Mouse (Mus musculus) CH12.LX (cell line): ENCODE measurements at regions not wholly inside any gene's neighbourhood (a gene's known extent, or its start where the extent isn't known, plus 50 kb on each side); places are given as distances from the start of the nearest gene placed in this dataset.

ENCODE experiments used
- BHLHE40 ChIP-seq: IDR thresholded peaks from 2 replicates; pipeline ENCODE4 v1.6.1; 2011; ENCODE audit warnings: mild to moderate bottlenecking, low read depth, low read length, improper control_type of control experiment
- CHD1 ChIP-seq: IDR thresholded peaks from 2 replicates; pipeline ENCODE4 v1.6.1; 2012; ENCODE audit warnings: low read depth, low read length, improper control_type of control experiment, inconsistent platforms
- CHD2 ChIP-seq: IDR thresholded peaks from 2 replicates; pipeline ENCODE4 v1.6.1; 2011; ENCODE audit warnings: low read length, improper control_type of control experiment
- CTCF ChIP-seq, 2 experiments: IDR thresholded peaks in 1 of 2; conservative IDR thresholded peaks in 1 of 2; 2 replicates each; pipeline ENCODE4 v1.5.1; 2011 to 2012; ENCODE audit warnings: low read depth in 2 of 2, low read length in 2 of 2, improper control_type of control experiment in 1 of 2, inconsistent platforms in 1 of 2, mild to moderate bottlenecking in 1 of 2, moderate library complexity in 1 of 2
- ELF1 ChIP-seq: IDR thresholded peaks from 2 replicates; pipeline ENCODE4 v1.6.1; 2014; ENCODE audit warnings: low read depth, mild to moderate bottlenecking, inconsistent platforms, low read length, improper control_type of control experiment
- EP300 ChIP-seq: IDR thresholded peaks from 2 replicates; pipeline ENCODE4 v1.6.1; 2011; ENCODE audit warnings: low read length, improper control_type of control experiment
- NELFE ChIP-seq: IDR thresholded peaks from 2 replicates; pipeline ENCODE4 v1.6.1; 2011; ENCODE audit warnings: low read depth, low read length, improper control_type of control experiment
- POLR2A ChIP-seq: IDR thresholded peaks from 2 replicates; pipeline ENCODE4 v1.6.1; 2011; ENCODE audit warnings: low read depth, mild to moderate bottlenecking, improper control_type of control experiment, low read length
- RAD21 ChIP-seq: IDR thresholded peaks from 2 replicates; pipeline ENCODE4 v1.6.1; 2011; ENCODE audit warnings: low read depth, mild to moderate bottlenecking, low read length, improper control_type of control experiment, moderate library complexity
- TBP ChIP-seq: conservative IDR thresholded peaks from 2 replicates; pipeline ENCODE4 v1.6.1; 2011; ENCODE audit warnings: low read depth, low read length, improper control_type of control experiment
- TCF12 ChIP-seq: IDR thresholded peaks from 2 replicates; pipeline ENCODE4 v1.6.1; 2014; ENCODE audit warnings: low read depth, mild to moderate bottlenecking, inconsistent platforms, low read length, improper control_type of control experiment
- UBTF ChIP-seq: IDR thresholded peaks from 2 replicates; pipeline ENCODE4 v1.6.1; 2012; ENCODE audit warnings: low read depth, mild to moderate bottlenecking, inconsistent platforms, low read length, improper control_type of control experiment, moderate library complexity

DNA sequence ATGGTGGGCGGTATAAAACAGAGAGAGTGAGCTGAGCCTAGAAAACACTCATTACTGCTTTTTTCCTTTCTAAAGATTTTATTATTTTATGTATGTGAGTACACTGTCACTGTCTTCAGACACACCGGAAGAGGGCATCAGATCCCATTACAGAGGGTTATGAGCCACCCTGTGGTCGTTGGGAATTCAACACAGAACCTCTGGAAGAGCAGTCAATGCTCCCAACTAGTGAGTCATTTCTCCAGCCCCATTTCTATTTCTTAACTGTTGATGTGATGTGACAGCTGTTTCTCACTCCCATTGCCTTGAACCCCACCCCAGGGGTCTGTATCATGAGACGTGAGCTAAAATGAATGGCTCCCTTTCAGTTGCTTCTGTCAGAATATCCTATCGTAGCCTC, 82.6 kb upstream of the Haao start:
- TF ChIP-seq POLR2A (no peak), UBTF (no peak), CHD1 (no peak), CTCF (conservative IDR thresholded peaks at IDR 0.05 in 1 of 2, IDR thresholded peaks at IDR 0.05 in 1 of 2; ENCODE audit: low read depth in 2 of 2, low read length in 2 of 2) (no peak), EP300 (no peak), NELFE (no peak), CHD2 (no peak), ELF1 (no peak), RAD21 (no peak), TBP (no peak), TCF12 (no peak), BHLHE40 (no peak)
